Mouse (Mus musculus) heart, adult 2 months (tissue): Measurements from ENCODE around the gene Wdr43. TPM values are rescaled to one million over a fixed set of nuclear protein-coding genes. Genes with fewer than 3 reads are reported as not detected.

Source experiments
- DNase-seq, 2 experiments: peaks; one replicate each; pipeline ENCODE4 v3.0.0; 2021
- H3K27ac ChIP-seq: fragments of 200-600 bp; 2 replicates; pipeline ENCODE4 v1.8.1; 2022
- H3K27me3 ChIP-seq: fragments of 200-500 bp; 2 replicates; pipeline ENCODE4 v1.6.1; 2012; ENCODE audit warnings: mild to moderate bottlenecking, low read length, inconsistent platforms, mixed read lengths; ENCODE audit not compliant: control insufficient read depth, insufficient read depth
- H3K36me3 ChIP-seq: fragments of 200-500 bp; 2 replicates; pipeline ENCODE4 v1.6.1; 2012; ENCODE audit warnings: low read length, inconsistent platforms; ENCODE audit not compliant: control insufficient read depth, insufficient read depth
- H3K4me1 ChIP-seq: fragments of 200-500 bp; 2 replicates; pipeline ENCODE4 v1.6.1; 2011; ENCODE audit warnings: low read length; ENCODE audit not compliant: control insufficient read depth, insufficient read depth
- H3K4me3 ChIP-seq: fragments of 200-600 bp; 2 replicates; pipeline ENCODE4 v1.8.1; 2022
- H3K79me2 ChIP-seq: fragments of 200-500 bp; replicated peaks from 2 replicates; pipeline ENCODE4 v1.6.1; 2012; ENCODE audit warnings: mild to moderate bottlenecking, inconsistent platforms, low read length, moderate library complexity, mixed read lengths; ENCODE audit not compliant: control insufficient read depth, insufficient read depth
- H3K9ac ChIP-seq: fragments of 200-500 bp; 2 replicates; pipeline ENCODE4 v1.6.1; 2012; ENCODE audit warnings: low read depth, mild to moderate bottlenecking, control low read depth, inconsistent platforms, low read length, mixed read lengths
- CTCF ChIP-seq: fragments of 200-600 bp; IDR thresholded peaks from 2 replicates; pipeline ENCODE4 v1.8.1; 2022; ENCODE audit warnings: antibody characterized with exemption, mild to moderate bottlenecking, moderate library complexity
- EP300 ChIP-seq: fragments of 200-500 bp; IDR thresholded peaks from 2 replicates; pipeline ENCODE4 v1.6.1; 2011; ENCODE audit warnings: low read depth, low read length, control low read depth; ENCODE audit not compliant: insufficient read depth
- POLR2A ChIP-seq: fragments of 200-500 bp; IDR thresholded peaks from 2 replicates; pipeline ENCODE4 v1.6.1; 2011; ENCODE audit warnings: mild to moderate bottlenecking, low read depth, low read length, control low read depth; ENCODE audit not compliant: insufficient read depth
- WGBS: fragments of 180-500 bp; shearing (Covaris S2); methylation state at CpG from one replicate; pipeline ENCODE4 v1.1.7; 2018; 5-methylcytosine and 5-hydroxymethylcytosine counted together
- intact Hi-C: fragments of 180-260 bp; cut with DNase I; formaldehyde crosslinking; loops from one replicate; pipeline ENCODE4 v1.15.1; 2025
- polyA plus RNA-seq: library from polyadenylated mRNA; depleted of rRNA; stranded (reverse); fragments of >200 nt; gene quantifications from 2 replicates; pipeline ENCODE4 v1.2.3, GENCODE M21; 2012
- total RNA-seq, 2 experiments: library from RNA; stranded (reverse); gene quantifications; 2 replicates each; pipeline ENCODE4 v1.2.3; 2021

The Wdr43 gene
- total and polyA plus RNA-seq, 3 experiments: 8.4 to 21.9 (median 19.1) TPM

DNA sequence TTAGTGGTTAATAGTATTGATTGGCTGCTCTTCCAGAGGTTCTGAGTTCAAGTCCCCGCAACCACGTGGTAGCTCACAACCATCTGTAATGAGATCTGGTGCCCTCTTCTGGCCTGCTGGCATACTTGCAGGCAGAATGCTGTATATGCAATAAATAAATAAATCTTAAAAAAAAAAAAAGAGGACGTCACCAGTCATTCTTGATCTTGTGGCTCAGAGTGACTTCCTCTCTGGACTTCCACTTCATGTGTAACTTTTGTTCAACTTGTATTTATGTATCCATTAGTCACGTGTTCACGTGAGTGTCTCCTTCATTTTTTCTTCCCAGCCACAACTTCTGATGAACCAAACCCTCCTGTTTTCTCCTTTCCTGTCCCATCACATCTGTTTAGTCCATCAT, 53.8 kb downstream of the Wdr43 start:
- Histone ChIP-seq H3K4me1 (no peaks in the 10 kb centered on the region), H3K4me3 (no peak overlapping the region), H3K27ac (no peak overlapping the region), H3K79me2 (no peaks in the 10 kb centered on the region), H3K9ac (no peak overlapping the region), H3K27me3 (no peaks in the 10 kb centered on the region), H3K36me3 (no peaks in the 10 kb centered on the region)
- WGBS: 78% methylated on average over 5 of the region's 5 CpGs
- no peak for TF ChIP-seq POLR2A
- no peak for TF ChIP-seq EP300
- TF ChIP-seq CTCF: no peak
- DNase-seq: no peak
- intact Hi-C loops: no loop called here

DNA sequence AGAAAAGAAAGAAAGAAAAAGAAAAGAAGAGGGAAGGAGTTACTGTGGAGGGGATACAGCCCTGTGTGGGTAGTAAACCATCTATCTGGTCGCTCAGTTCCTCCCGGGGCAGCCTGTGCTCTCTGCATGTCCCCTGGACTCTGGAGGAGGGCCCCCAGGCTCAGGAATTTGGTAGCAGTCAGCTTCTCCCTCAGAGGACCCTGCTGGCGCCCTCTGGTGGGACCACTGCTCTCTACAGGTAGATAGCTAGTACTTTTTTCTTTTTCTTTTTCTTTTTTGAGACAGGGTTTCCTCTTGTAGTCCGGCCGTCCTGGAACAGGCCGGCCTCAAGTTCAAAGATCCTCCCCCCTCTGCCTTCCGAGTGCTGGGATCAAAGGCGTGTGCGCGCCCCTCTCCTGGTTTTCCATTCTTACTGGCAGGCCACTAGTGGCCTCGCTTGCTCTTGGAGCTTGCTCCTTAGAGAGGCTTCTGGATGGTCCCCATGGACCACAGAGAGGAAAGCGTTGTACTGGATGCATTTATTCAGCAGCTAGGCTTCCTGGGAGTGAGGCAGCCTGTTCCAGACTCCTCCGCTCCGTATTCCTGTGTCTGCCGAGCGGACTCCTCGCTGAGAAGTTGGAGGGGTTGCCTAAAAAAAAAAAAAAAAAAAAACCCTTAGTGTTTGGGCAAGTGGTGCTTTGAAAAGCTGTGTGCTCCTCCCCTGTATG, 56.3 kb downstream of the Wdr43 start:
- H3K36me3 ChIP-seq: no peaks in the 10 kb centered on the region
- H3K27me3 ChIP-seq: no peaks in the 10 kb centered on the region
- H3K79me2 ChIP-seq: no peaks in the 10 kb centered on the region
- H3K4me1 ChIP-seq: no peaks in the 10 kb centered on the region
- intact Hi-C loops: no loop called here
- DNase-seq: peak; percentile 23 to 42
- no peak overlapping the region for H3K9ac ChIP-seq
- no peak overlapping the region for H3K4me3 ChIP-seq
- no peak overlapping the region for H3K27ac ChIP-seq
- 52% methylated on average over 17 of the region's 17 CpGs for WGBS
- TF ChIP-seq CTCF (peak; percentile 70), POLR2A (no peak)

DNA sequence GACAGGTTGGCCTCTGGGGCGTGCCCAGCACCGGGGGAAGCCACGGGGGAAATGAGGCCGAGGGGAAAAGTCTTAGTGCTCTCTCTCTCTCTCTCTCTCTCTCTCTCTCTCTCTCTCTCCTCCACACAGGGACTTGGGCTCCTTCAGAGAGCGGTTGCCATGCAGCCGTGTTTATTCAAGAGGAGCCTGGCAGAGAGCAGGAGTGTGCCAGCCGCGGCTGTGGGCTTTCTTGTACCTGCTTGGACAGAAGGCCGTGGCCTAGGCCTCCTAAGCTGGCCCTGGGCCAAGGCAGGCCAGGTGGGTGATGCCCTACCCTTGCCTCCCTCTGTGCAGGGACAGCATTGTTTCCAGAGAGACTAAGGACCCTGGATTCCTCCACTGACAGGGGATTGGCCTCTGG, 57.4 kb downstream of the Wdr43 start, which contains the start of gene Togaram2:
TSS of gene Togaram2 (plus strand) at position 170 of the 400 bp plus-strand sequence.
- WGBS: 72% methylated on average over 9 of the region's 9 CpGs
- no peak within 1 kb of the TSS for H3K4me3 ChIP-seq
- no peaks in the 10 kb centered on the region for H3K4me1 ChIP-seq
- intact Hi-C loops: no loop called here
- H3K27me3 ChIP-seq: no peaks in the 10 kb centered on the region
- no peak for TF ChIP-seq EP300
- no peak for TF ChIP-seq POLR2A
- TF ChIP-seq CTCF: no peak
- DNase-seq: no peak
- no peaks in the 10 kb centered on the region for H3K36me3 ChIP-seq
- no peaks in the 10 kb centered on the region for H3K79me2 ChIP-seq
- H3K9ac ChIP-seq: no peak within 1 kb of the TSS
- no peak within 1 kb of the TSS for H3K27ac ChIP-seq

DNA sequence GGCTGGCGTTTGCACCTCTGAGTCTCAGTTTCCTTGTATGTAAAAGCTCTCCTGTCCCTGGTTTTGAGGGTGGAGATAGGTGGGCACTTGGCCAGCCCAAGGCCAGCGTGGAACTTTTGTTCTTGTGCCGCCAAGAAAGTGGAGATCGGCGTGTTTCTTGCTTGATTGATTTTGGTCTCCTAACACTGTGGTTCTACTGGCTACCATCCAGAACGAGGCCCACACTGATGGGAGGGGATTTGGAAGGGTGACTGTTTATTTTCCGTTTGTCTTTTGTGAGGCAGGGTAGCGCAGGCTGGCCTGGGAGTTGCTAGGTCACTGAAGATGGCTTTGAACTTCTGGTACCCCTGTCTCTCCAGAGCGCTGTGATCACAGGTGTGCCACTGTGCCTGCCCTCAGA, 58.2 kb downstream of the Wdr43 start:
- WGBS: 60% methylated on average over 9 of the region's 9 CpGs
- TF ChIP-seq EP300: no peak
- no peak for TF ChIP-seq CTCF
- no peak for TF ChIP-seq POLR2A
- intact Hi-C loops: no loop called here

DNA sequence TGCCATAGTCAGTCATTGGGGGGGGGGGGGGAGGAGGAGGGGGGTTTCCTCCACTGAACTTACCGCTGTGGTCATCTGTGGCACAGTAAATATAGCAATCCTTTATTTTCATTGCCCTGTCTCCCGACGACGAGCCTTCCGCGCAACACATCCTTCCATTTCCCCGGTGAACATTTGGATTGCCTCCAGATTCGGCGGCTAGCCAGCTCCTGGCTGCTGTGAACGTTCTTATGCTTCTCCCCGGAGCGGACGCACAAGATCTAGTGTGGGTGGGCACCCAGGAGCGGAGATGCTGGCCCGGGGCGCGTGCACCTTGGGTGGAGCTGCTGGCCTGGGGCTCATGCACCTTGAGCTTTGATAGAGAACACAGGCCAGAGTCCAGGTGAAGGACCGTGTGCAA, 59.2 kb downstream of the Wdr43 start:
- Histone ChIP-seq H3K36me3 (no peaks in the 10 kb centered on the region), H3K27me3 (no peaks in the 10 kb centered on the region), H3K27ac (no peak overlapping the region), H3K9ac (no peak overlapping the region), H3K79me2 (no peaks in the 10 kb centered on the region), H3K4me1 (no peaks in the 10 kb centered on the region), H3K4me3 (no peak overlapping the region)
- WGBS: 56% methylated on average over 18 of the region's 18 CpGs
- TF ChIP-seq CTCF: no peak
- no peak for TF ChIP-seq POLR2A
- TF ChIP-seq EP300: no peak
- peak; percentile 51 to 65 for DNase-seq
- intact Hi-C loops: no loop called here

More for the DNA sequence above, 58.2 kb downstream of the Wdr43 start:
- Histone ChIP-seq H3K9ac (no peak overlapping the region), H3K27ac (no peak overlapping the region), H3K4me1 (no peaks in the 10 kb centered on the region), H3K79me2 (no peaks in the 10 kb centered on the region), H3K36me3 (no peaks in the 10 kb centered on the region), H3K27me3 (no peaks in the 10 kb centered on the region), H3K4me3 (no peak overlapping the region)
- no peak for DNase-seq

DNA sequence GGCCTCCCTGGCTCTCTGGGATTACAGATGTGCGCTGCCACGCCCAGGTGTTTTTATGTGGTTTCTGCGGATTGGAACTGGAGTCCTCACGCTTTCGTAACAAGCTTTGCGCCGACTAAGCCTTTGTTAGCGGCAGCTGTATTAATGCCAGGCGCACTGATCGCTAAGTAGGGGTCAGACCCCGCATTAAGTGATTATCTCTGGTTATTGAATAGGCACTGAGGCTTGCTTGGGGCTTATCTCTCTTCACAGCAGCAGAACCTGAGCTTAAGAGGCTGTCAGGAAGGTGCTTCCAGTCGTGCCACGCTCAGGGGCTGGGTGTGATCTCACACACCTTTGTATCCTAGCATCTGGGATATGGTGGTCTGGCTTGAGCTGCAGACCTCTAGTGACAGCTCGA, 66.0 kb downstream of the Wdr43 start:
- H3K79me2 ChIP-seq: no peaks in the 10 kb centered on the region
- H3K4me1 ChIP-seq: no peaks in the 10 kb centered on the region
- intact Hi-C loops: no loop called here
- no peak overlapping the region for H3K9ac ChIP-seq
- no peak overlapping the region for H3K27ac ChIP-seq
- H3K36me3 ChIP-seq: no peaks in the 10 kb centered on the region
- DNase-seq: no peak
- no peaks in the 10 kb centered on the region for H3K27me3 ChIP-seq
- TF ChIP-seq EP300: no peak
- no peak for TF ChIP-seq POLR2A
- TF ChIP-seq CTCF: no peak
- 86% methylated on average over 14 of the region's 14 CpGs for WGBS
- H3K4me3 ChIP-seq: no peak overlapping the region
